Mouse (Mus musculus) cerebellum, postnatal 36 days (tissue): ENCODE measurements around the gene Fxyd4.

ENCODE experiments used
- DNase-seq, 2 experiments: peaks; one replicate each; pipeline ENCODE4 v3.0.0; 2021 to 2022; ENCODE audit warnings: mixed read lengths in 2 of 2

Fxyd4 gene

GRCm38 (mm10) chr6:117890257-117890656 is 47.2 kb downstream of the Fxyd4 start:
- no peak for DNase-seq

DNA sequence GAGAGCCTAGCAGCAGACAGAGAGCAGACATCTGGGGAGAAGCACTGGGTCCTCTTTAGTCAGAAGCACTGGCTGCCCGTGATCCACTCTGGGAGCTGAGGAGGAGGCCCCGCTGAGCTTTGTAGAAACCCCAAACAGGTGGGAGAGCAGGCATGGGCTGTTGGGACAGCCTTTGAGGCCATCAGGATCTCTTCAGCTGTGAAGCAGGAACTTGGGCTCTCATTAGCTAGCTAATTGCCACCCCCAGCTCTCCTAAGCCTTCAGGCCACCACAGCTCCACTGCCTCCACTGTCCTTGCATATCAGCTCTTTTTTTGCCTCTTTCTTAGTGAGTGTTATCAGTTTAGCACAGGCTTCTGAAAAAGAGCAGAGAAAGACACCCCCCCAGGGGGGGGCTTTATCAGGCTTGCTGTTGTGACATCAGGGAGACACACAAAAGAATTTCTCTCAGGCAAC is 48.8 kb downstream of the Fxyd4 start:
- no peak for DNase-seq

DNA sequence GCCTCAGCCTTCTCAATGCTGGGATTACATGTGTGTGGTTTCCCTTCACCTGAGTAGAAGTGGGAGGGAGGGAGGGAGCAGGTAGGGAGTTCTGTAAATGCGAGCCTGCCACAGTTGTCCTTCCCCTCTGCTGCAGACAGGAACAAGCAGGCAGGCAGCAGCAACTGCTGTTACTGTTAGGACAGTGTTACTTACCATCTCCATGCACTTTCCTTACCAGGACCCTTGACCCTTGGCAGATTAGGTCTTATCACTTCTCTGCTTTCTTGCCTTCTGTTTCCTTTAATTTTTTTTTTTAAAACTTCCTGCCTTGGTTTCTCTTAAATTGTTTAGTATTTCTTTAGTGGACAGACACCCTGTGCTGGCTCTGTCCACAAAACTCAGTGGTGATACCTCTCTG is 49.5 kb downstream of the Fxyd4 start:
- DNase-seq, result no peak

DNA sequence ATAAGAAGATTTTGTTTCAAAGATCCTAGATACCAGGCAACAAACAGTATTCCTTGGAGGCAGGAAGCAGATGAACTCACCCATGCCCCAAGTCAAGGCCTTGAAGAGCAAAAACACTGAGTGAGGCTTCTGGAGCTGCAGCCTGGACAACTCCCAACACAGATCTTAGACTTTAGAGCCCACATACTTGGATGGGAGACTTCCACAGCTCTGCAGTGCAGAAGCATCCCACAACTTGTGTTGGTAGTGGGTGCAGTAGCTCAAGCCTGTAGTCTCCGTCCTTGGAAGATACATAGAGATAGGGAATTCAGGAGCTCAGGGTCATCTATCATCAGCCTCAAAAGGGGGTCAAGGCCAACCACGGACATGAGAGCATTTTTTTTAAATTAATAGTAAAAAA is 51.5 kb downstream of the Fxyd4 start:
- no peak for DNase-seq
